Mouse (Mus musculus): Measurements from ENCODE around the gene Dis3l2. TPM values are rescaled to one million over a fixed set of nuclear protein-coding genes. Genes with fewer than 3 reads are reported as not detected.

Dis3l2 gene
- polyA plus RNA-seq, 1 experiment from 2014 or later: 41.7 TPM

GRCm38 (mm10) chr1:87060913-87061312 is 357.3 kb downstream of the Dis3l2 start:
- Histone ChIP-seq H3K4me2 (no peak overlapping the region), H3K27me3 (no peaks in the 10 kb centered on the region), H3K4me1 (no peaks in the 10 kb centered on the region), H3K9ac (no peak overlapping the region), H3K36me3 (replicated peaks) (no peaks in the 10 kb centered on the region), H3K27ac (no peak overlapping the region), H3K9me3 (no peaks in the 10 kb centered on the region), H3K4me3 (replicated peaks) (no peak overlapping the region)
- ATAC-seq (ENCODE audit: low FRiP score): no peak

GRCm38 (mm10) chr1:87070720-87071119 is 367.1 kb downstream of the Dis3l2 start:
- 0 out of 2 replicates have a peak, but pooled peaks cover 3% of the 10 kb centered on the region for H3K4me1 ChIP-seq
- no peaks in the 10 kb centered on the region for H3K9me3 ChIP-seq
- H3K27ac ChIP-seq: no peak overlapping the region
- H3K4me2 ChIP-seq: no peak overlapping the region
- no peak overlapping the region for H3K9ac ChIP-seq
- WGBS: 49% methylated on average over 16 of the region's 16 CpGs
- ATAC-seq (ENCODE audit: low FRiP score): no peak
- H3K4me3 ChIP-seq (replicated peaks): no peak overlapping the region
- no peaks in the 10 kb centered on the region for H3K27me3 ChIP-seq
- no peaks in the 10 kb centered on the region for H3K36me3 ChIP-seq (replicated peaks)

GRCm38 (mm10) chr1:87073776-87074175 is 370.2 kb downstream of the Dis3l2 start:
- 85% methylated on average over 8 of the region's 8 CpGs for WGBS
- Histone ChIP-seq H3K36me3 (replicated peaks) (no peaks in the 10 kb centered on the region), H3K4me3 (replicated peaks) (no peak overlapping the region), H3K9me3 (no peaks in the 10 kb centered on the region), H3K9ac (no peak overlapping the region), H3K27me3 (no peaks in the 10 kb centered on the region), H3K27ac (no peak overlapping the region), H3K4me1 (no peaks in the 10 kb centered on the region), H3K4me2 (no peak overlapping the region)
- ATAC-seq (ENCODE audit: low FRiP score): no peak

GRCm38 (mm10) chr1:87086196-87086595 is 382.6 kb downstream of the Dis3l2 start:
- Histone ChIP-seq H3K4me3 (replicated peaks) (no peak overlapping the region), H3K9me3 (no peaks in the 10 kb centered on the region), H3K4me2 (no peak overlapping the region), H3K9ac (no peak overlapping the region), H3K36me3 (replicated peaks) (no peaks in the 10 kb centered on the region), H3K4me1 (no peaks in the 10 kb centered on the region), H3K27ac (no peak overlapping the region), H3K27me3 (no peaks in the 10 kb centered on the region)
- 83% methylated on average over 4 of the region's 4 CpGs for WGBS
- no peak for ATAC-seq (ENCODE audit: low FRiP score)

GRCm38 (mm10) chr1:87086964-87087363 is 383.4 kb downstream of the Dis3l2 start:
- 73% methylated on average over 17 of the region's 17 CpGs for WGBS
- H3K4me1 ChIP-seq: no peaks in the 10 kb centered on the region
- no peak overlapping the region for H3K27ac ChIP-seq
- ATAC-seq (ENCODE audit: low FRiP score): no peak
- no peaks in the 10 kb centered on the region for H3K36me3 ChIP-seq (replicated peaks)
- no peak overlapping the region for H3K4me2 ChIP-seq
- no peaks in the 10 kb centered on the region for H3K27me3 ChIP-seq
- H3K9ac ChIP-seq: no peak overlapping the region
- no peaks in the 10 kb centered on the region for H3K9me3 ChIP-seq
- no peak overlapping the region for H3K4me3 ChIP-seq (replicated peaks)

GRCm38 (mm10) chr1:87089251-87089650 is 385.6 kb downstream of the Dis3l2 start:
- no peak overlapping the region for H3K4me3 ChIP-seq (replicated peaks)
- no peaks in the 10 kb centered on the region for H3K4me1 ChIP-seq
- H3K27ac ChIP-seq: no peak overlapping the region
- no peaks in the 10 kb centered on the region for H3K27me3 ChIP-seq
- WGBS: 86% methylated on average over 11 of the region's 11 CpGs
- no peak overlapping the region for H3K9ac ChIP-seq
- H3K9me3 ChIP-seq: no peaks in the 10 kb centered on the region
- no peak overlapping the region for H3K4me2 ChIP-seq
- no peak for ATAC-seq (ENCODE audit: low FRiP score)
- no peaks in the 10 kb centered on the region for H3K36me3 ChIP-seq (replicated peaks)

- WGBS: 88% methylated on average over 4 of the region's 4 CpGs
- H3K4me2 ChIP-seq: no peak within 1 kb of the TSS
- H3K4me1 ChIP-seq: no peaks in the 10 kb centered on the region
- no peak within 1 kb of the TSS for H3K9ac ChIP-seq
- H3K27ac ChIP-seq: no peak within 1 kb of the TSS
- H3K27me3 ChIP-seq: no peaks in the 10 kb centered on the region
- no peak within 1 kb of the TSS for H3K4me3 ChIP-seq (replicated peaks)
- no peak for ATAC-seq (ENCODE audit: low FRiP score)
- no peaks in the 10 kb centered on the region for H3K9me3 ChIP-seq
- H3K36me3 ChIP-seq (replicated peaks): no peaks in the 10 kb centered on the region
These were observed 386.2 kb downstream of the Dis3l2 start, which contains the start of gene Alppl2 for GRCm38 (mm10) chr1:87089828-87090227. Alppl2 (minus strand) TSS chr1:87089928.

- no peaks in the 10 kb centered on the region for H3K9me3 ChIP-seq
- no peak overlapping the region for H3K27ac ChIP-seq
- no peak overlapping the region for H3K4me2 ChIP-seq
- H3K27me3 ChIP-seq: peaks cover 27% of the 10 kb centered on the region
- H3K36me3 ChIP-seq (replicated peaks): no peaks in the 10 kb centered on the region
- H3K4me3 ChIP-seq (replicated peaks): no peak overlapping the region
- no peak overlapping the region for H3K9ac ChIP-seq
- 74% methylated on average over 8 of the region's 8 CpGs for WGBS
- ATAC-seq (ENCODE audit: low FRiP score): no peak
- peaks cover 5% of the 10 kb centered on the region for H3K4me1 ChIP-seq
These were observed 392.0 kb downstream of the Dis3l2 start for GRCm38 (mm10) chr1:87095642-87096041.

- ATAC-seq (ENCODE audit: low FRiP score): peak; percentile 84
- Histone ChIP-seq H3K27ac (no peak overlapping the region), H3K36me3 (replicated peaks) (no peaks in the 10 kb centered on the region), H3K9me3 (no peaks in the 10 kb centered on the region), H3K4me3 (replicated peaks) (no peak overlapping the region), H3K9ac (no peak overlapping the region), H3K4me1 (peaks cover 5% of the 10 kb centered on the region), H3K4me2 (peak overlapping the region; percentile 39), H3K27me3 (peaks cover 28% of the 10 kb centered on the region)
- 12% methylated on average over 30 of the region's 30 CpGs for WGBS
These were observed 394.9 kb downstream of the Dis3l2 start for GRCm38 (mm10) chr1:87098358-87098975.

Other genes with a start within 250 kb of the Dis3l2 start
- gene Ptma, start 177.1 kb upstream of the Dis3l2 start, polyA plus RNA-seq (2016; fragmentation: Nextera tagmentation; extraction: Ambion mirVana): 3,257 and 3,328 TPM in 2 replicates
- 91.7 TPM in 2 replicates for gene Pde6d, start 121.2 kb upstream of the Dis3l2 start, polyA plus RNA-seq (2016; fragmentation: Nextera tagmentation; extraction: Ambion mirVana)
- 59.9 and 64.6 TPM in 2 replicates for gene Cops7b, start 120.9 kb upstream of the Dis3l2 start, polyA plus RNA-seq (2016; fragmentation: Nextera tagmentation; extraction: Ambion mirVana)
- 0.83 and 1.6 TPM in 2 replicates for gene Nppc, start 33.2 kb upstream of the Dis3l2 start, polyA plus RNA-seq (2016; fragmentation: Nextera tagmentation; extraction: Ambion mirVana)

Data from forebrain, embryonic 12.5 days (tissue).